Mouse (Mus musculus) liver, embryonic 13.5 days (tissue): ENCODE results near the gene Tex14. TPM values are rescaled to one million over a fixed set of nuclear protein-coding genes. Genes with fewer than 3 reads are reported as not detected.
"Not testable (repeated sequence)": the region's sequence is repeated elsewhere in the genome, so short reads cannot be mapped to it uniquely, and the experiment has no call there.

Experiments
- ATAC-seq: fragments of 200-750 bp; cut with Nextera tagmentation; 2 replicates; pipeline ENCODE4 v1.8.0; 2017; ENCODE audit warnings: low read depth, mild to moderate bottlenecking, moderate number of reproducible peaks, moderate library complexity
- DNase-seq: peaks from one replicate; pipeline ENCODE4 v3.0.0; 2022
- H3K27ac ChIP-seq: fragments of 300-500 bp; sonication (generic); 2 replicates; pipeline ENCODE4 v1.5.1; 2015; ENCODE audit warnings: moderate library complexity, mild to moderate bottlenecking, inconsistent platforms
- H3K27me3 ChIP-seq: fragments of 300-500 bp; sonication (generic); 2 replicates; pipeline ENCODE4 v1.6.1; 2015; ENCODE audit warnings: mild to moderate bottlenecking, inconsistent platforms
- H3K36me3 ChIP-seq: fragments of 300-500 bp; sonication (generic); 2 replicates; pipeline ENCODE4 v1.6.1; 2015; ENCODE audit warnings: mild to moderate bottlenecking, inconsistent platforms
- H3K4me1 ChIP-seq: fragments of 300-500 bp; sonication (generic); replicated peaks from 2 replicates; pipeline ENCODE4 v1.6.1; 2015; ENCODE audit warnings: inconsistent platforms
- H3K4me2 ChIP-seq: fragments of 300-500 bp; sonication (generic); 2 replicates; pipeline ENCODE4 v1.6.1; 2015; ENCODE audit warnings: inconsistent platforms, mild to moderate bottlenecking, moderate library complexity
- H3K4me3 ChIP-seq: fragments of 300-500 bp; sonication (generic); replicated peaks from 2 replicates; pipeline ENCODE4 v1.5.1; 2015; ENCODE audit warnings: mild to moderate bottlenecking, inconsistent platforms
- H3K9ac ChIP-seq: fragments of 300-500 bp; sonication (generic); 2 replicates; pipeline ENCODE4 v1.6.1; 2015; ENCODE audit warnings: mild to moderate bottlenecking, inconsistent platforms
- H3K9me3 ChIP-seq: fragments of 300-500 bp; sonication (generic); replicated peaks from 2 replicates; pipeline ENCODE4 v1.6.1; 2016; ENCODE audit warnings: inconsistent platforms
- WGBS: fragments of 180-500 bp; shearing (Covaris S2); methylation state at CpG from one replicate; pipeline ENCODE4 v1.1.7; 2015; ENCODE audit not compliant: insufficient replicate concordance; 5-methylcytosine and 5-hydroxymethylcytosine counted together
- polyA plus RNA-seq: library from polyadenylated mRNA; unstranded; fragments of >200 nt; fragmentation: Nextera tagmentation; extraction: Ambion mirVana; gene quantifications from 2 replicates; pipeline ENCODE4 v1.2.1, GENCODE M21; 2015

The Tex14 gene
- polyA plus RNA-seq, 1 experiment from 2014 or later = 0.10 TPM

- H3K4me2 ChIP-seq = no peak overlapping the region
- no peak overlapping the region for H3K4me3 ChIP-seq
- H3K27me3 ChIP-seq = no peaks in the 10 kb centered on the region
- 54% methylated on average over 1 of the region's 1 CpGs for WGBS
- ATAC-seq (no peak), DNase-seq (no peak)
- no peaks in the 10 kb centered on the region for H3K36me3 ChIP-seq
- peak overlapping the region; percentile 77 for H3K27ac ChIP-seq
- no peaks in the 10 kb centered on the region for H3K9me3 ChIP-seq
- H3K4me1 ChIP-seq = peaks cover 46% of the 10 kb centered on the region
- 0 out of 2 replicates have a peak overlapping the region, but pooled peaks have one; percentile 7 for H3K9ac ChIP-seq
These were observed 22.6 kb downstream of the Tex14 start for GRCm38 (mm10) chr11:87427273-87428050.

- no peaks in the 10 kb centered on the region for H3K27me3 ChIP-seq
- 51% methylated on average over 2 of the region's 2 CpGs for WGBS
- H3K9me3 ChIP-seq = no peaks in the 10 kb centered on the region
- no peaks in the 10 kb centered on the region for H3K36me3 ChIP-seq
- no peak overlapping the region for H3K4me2 ChIP-seq
- peak overlapping the region; percentile 77 for H3K27ac ChIP-seq
- H3K4me3 ChIP-seq = no peak overlapping the region
- DNase-seq (no peak), ATAC-seq (no peak)
- 0 out of 2 replicates have a peak overlapping the region, but pooled peaks have one; percentile 7 for H3K9ac ChIP-seq
- H3K4me1 ChIP-seq = peaks cover 49% of the 10 kb centered on the region
These were observed 23.3 kb downstream of the Tex14 start for GRCm38 (mm10) chr11:87428051-87428673.

GRCm38 (mm10) chr11:87429363-87429762 lies 24.5 kb downstream of the Tex14 start:
- Histone ChIP-seq H3K4me1 (peaks cover 49% of the 10 kb centered on the region), H3K4me2 (no peak overlapping the region), H3K9me3 (no peaks in the 10 kb centered on the region), H3K9ac (no peak overlapping the region; the same call in 1 of the 2 replicates), H3K27ac (no peak overlapping the region), H3K36me3 (no peaks in the 10 kb centered on the region), H3K4me3 (no peak overlapping the region), H3K27me3 (no peaks in the 10 kb centered on the region)
- 85% methylated on average over 4 of the region's 4 CpGs for WGBS
- DNase-seq = no peak
- no peak for ATAC-seq

- peak overlapping the region; percentile 6; the same call in 1 of the 2 replicates for H3K27ac ChIP-seq
- no peak overlapping the region for H3K9ac ChIP-seq
- H3K27me3 ChIP-seq = no peaks in the 10 kb centered on the region
- H3K36me3 ChIP-seq = no peaks in the 10 kb centered on the region
- 75% methylated on average over 2 of the region's 2 CpGs for WGBS
- peaks cover 41% of the 10 kb centered on the region for H3K4me1 ChIP-seq
- no peaks in the 10 kb centered on the region for H3K9me3 ChIP-seq
- no peak overlapping the region for H3K4me3 ChIP-seq
- ATAC-seq = no peak
- no peak overlapping the region for H3K4me2 ChIP-seq
- DNase-seq = no peak
These were observed 25.5 kb downstream of the Tex14 start for GRCm38 (mm10) chr11:87430374-87430773.

GRCm38 (mm10) chr11:87431813-87432212 lies 26.9 kb downstream of the Tex14 start:
- ATAC-seq, H3K27ac ChIP-seq, DNase-seq, H3K27me3 ChIP-seq, H3K9ac ChIP-seq, H3K4me3 ChIP-seq, H3K4me2 ChIP-seq, H3K36me3 ChIP-seq, H3K9me3 ChIP-seq: not testable (repeated sequence)
- 85% methylated on average over 8 of the region's 8 CpGs for WGBS
- H3K4me1 ChIP-seq = peaks cover 45% of the 10 kb centered on the region

- Histone ChIP-seq H3K27ac (no peak overlapping the region), H3K4me2 (no peak overlapping the region), H3K9ac (no peak overlapping the region), H3K27me3 (no peaks in the 10 kb centered on the region), H3K36me3 (no peaks in the 10 kb centered on the region), H3K9me3 (no peaks in the 10 kb centered on the region), H3K4me1 (peaks cover 44% of the 10 kb centered on the region), H3K4me3 (no peak overlapping the region)
- 64% methylated on average over 1 of the region's 1 CpGs for WGBS
- ATAC-seq (no peak), DNase-seq (no peak)
These were observed 27.6 kb downstream of the Tex14 start for GRCm38 (mm10) chr11:87432447-87432846.

- WGBS = 39% methylated on average over 6 of the region's 6 CpGs
- Histone ChIP-seq H3K4me3 (no peak overlapping the region), H3K9ac (peak overlapping the region; percentile 42; the same call in 1 of the 2 replicates), H3K9me3 (no peaks in the 10 kb centered on the region), H3K27me3 (no peaks in the 10 kb centered on the region), H3K27ac (peak overlapping the region; percentile 68), H3K4me1 (peaks cover 38% of the 10 kb centered on the region), H3K36me3 (no peaks in the 10 kb centered on the region), H3K4me2 (no peak overlapping the region)
- DNase-seq (peak; percentile 32), ATAC-seq (peak; percentile 86)
These were observed 28.2 kb downstream of the Tex14 start for GRCm38 (mm10) chr11:87432933-87433669.

- not testable (repeated sequence) for H3K4me3 ChIP-seq, H3K27ac ChIP-seq, H3K4me2 ChIP-seq, H3K36me3 ChIP-seq, ATAC-seq, H3K9me3 ChIP-seq, H3K9ac ChIP-seq, H3K27me3 ChIP-seq, DNase-seq
- WGBS = 83% methylated on average over 2 of the region's 2 CpGs
- H3K4me1 ChIP-seq = peaks cover 29% of the 10 kb centered on the region
These were observed 30.2 kb downstream of the Tex14 start for GRCm38 (mm10) chr11:87435107-87435506.

GRCm38 (mm10) chr11:87436326-87437232 lies 31.7 kb downstream of the Tex14 start:
- WGBS = 46% methylated on average over 5 of the region's 5 CpGs
- Histone ChIP-seq H3K27ac (no peak overlapping the region), H3K36me3 (no peaks in the 10 kb centered on the region), H3K27me3 (0 out of 2 replicates have a peak, but pooled peaks cover 2% of the 10 kb centered on the region), H3K4me1 (peaks cover 32% of the 10 kb centered on the region), H3K9ac (no peak overlapping the region), H3K9me3 (no peaks in the 10 kb centered on the region), H3K4me2 (no peak overlapping the region), H3K4me3 (no peak overlapping the region)
- ATAC-seq (no peak), DNase-seq (no peak)

GRCm38 (mm10) chr11:87439796-87440420 lies 35.0 kb downstream of the Tex14 start:
- Histone ChIP-seq H3K9ac (no peak overlapping the region), H3K4me2 (no peak overlapping the region), H3K4me3 (no peak overlapping the region), H3K27me3 (0 out of 2 replicates have a peak, but pooled peaks cover 2% of the 10 kb centered on the region), H3K4me1 (peaks cover 33% of the 10 kb centered on the region), H3K27ac (no peak overlapping the region), H3K36me3 (no peaks in the 10 kb centered on the region), H3K9me3 (no peaks in the 10 kb centered on the region)
- ATAC-seq = no peak
- DNase-seq = no peak
- 79% methylated on average over 10 of the region's 10 CpGs for WGBS
